Mouse (Mus musculus): ENCODE data around the gene E430018J23Rik.

- TF ChIP-seq CTCF (IDR thresholded peaks at IDR 0.05) (no peak), POLR2A (IDR thresholded peaks at IDR 0.05; ENCODE audit: insufficient read depth, low read depth, low read length) (no peak)
These were observed 42.0 kb downstream of the E430018J23Rik start for GRCm38 (mm10) chr7:127351230-127352004.
